Mouse (Mus musculus) cerebellum, adult 11 months (tissue): ENCODE measurements around the gene Hip1r.
"Not testable (repeated sequence)": the region's sequence is repeated elsewhere in the genome, so short reads cannot be mapped to it uniquely, and the experiment has no call there.

ENCODE experiments used
- DNase-seq: peaks from one replicate; pipeline ENCODE4 v3.0.0; 2022

Gene Hip1r

GRCm38 (mm10) chr5:124043212-124043978, 70.0 kb downstream of the Hip1r start:
- no peak for DNase-seq

- no peak for DNase-seq
Observed at GRCm38 (mm10) chr5:124043999-124044398, 70.6 kb downstream of the Hip1r start.

GRCm38 (mm10) chr5:124045453-124046010, 72.1 kb downstream of the Hip1r start:
- DNase-seq = no peak

GRCm38 (mm10) chr5:124046741-124047401, 73.4 kb downstream of the Hip1r start:
- no peak for DNase-seq

- no peak for DNase-seq
Observed at GRCm38 (mm10) chr5:124049249-124050045, 76.0 kb downstream of the Hip1r start.

- no peak for DNase-seq
Observed at GRCm38 (mm10) chr5:124050095-124051050, 76.9 kb downstream of the Hip1r start.

- DNase-seq = no peak
Observed at GRCm38 (mm10) chr5:124051899-124052491, 78.6 kb downstream of the Hip1r start.

- DNase-seq = not testable (repeated sequence)
Observed at GRCm38 (mm10) chr5:124052641-124053040, 79.2 kb downstream of the Hip1r start.
